Mouse (Mus musculus) hindbrain, embryonic 10.5 days (tissue): ENCODE measurements around the gene Tubb5. TPM values are rescaled to one million over a fixed set of nuclear protein-coding genes. Genes with fewer than 3 reads are reported as not detected.

Source experiments
- DNase-seq: peaks from one replicate; pipeline ENCODE4 v3.0.0-alpha.2; 2017; ENCODE audit warnings: low spot score
- H3K27ac ChIP-seq: fragments of 300-500 bp; sonication (generic); 2 replicates; pipeline ENCODE4 v1.5.1; 2016; ENCODE audit warnings: mild to moderate bottlenecking, moderate library complexity
- H3K27me3 ChIP-seq: fragments of 300-500 bp; sonication (generic); 2 replicates; pipeline ENCODE4 v1.6.1; 2016; ENCODE audit warnings: mild to moderate bottlenecking; ENCODE audit not compliant: poor library complexity, insufficient read depth, severe bottlenecking
- H3K36me3 ChIP-seq: fragments of 300-500 bp; sonication (generic); 2 replicates; pipeline ENCODE4 v1.6.1; 2016; ENCODE audit warnings: mild to moderate bottlenecking, moderate library complexity
- H3K4me1 ChIP-seq: fragments of 300-500 bp; sonication (generic); replicated peaks from 2 replicates; pipeline ENCODE4 v1.6.1; 2016; ENCODE audit warnings: mild to moderate bottlenecking
- H3K4me3 ChIP-seq: fragments of 300-500 bp; sonication (generic); 2 replicates; pipeline ENCODE4 v1.5.1; 2016; ENCODE audit warnings: mild to moderate bottlenecking, moderate library complexity
- H3K9me3 ChIP-seq: fragments of 300-500 bp; sonication (generic); 2 replicates; pipeline ENCODE4 v1.6.1; 2016; ENCODE audit warnings: mild to moderate bottlenecking, moderate library complexity
- WGBS: fragments of 180-500 bp; shearing (Covaris S2); methylation state at CpG from one replicate; pipeline ENCODE4 v1.1.7; 2016; 5-methylcytosine and 5-hydroxymethylcytosine counted together
- polyA plus RNA-seq: library from polyadenylated mRNA; unstranded; fragments of >200 nt; fragmentation: Nextera tagmentation; extraction: Ambion mirVana; gene quantifications from 2 replicates; pipeline ENCODE4 v1.2.1, GENCODE M21; 2016

Tubb5 gene
- polyA plus RNA-seq, 1 experiment from 2014 or later: 1,655 TPM

GRCm38 (mm10) chr17:35816686-35817085, 21.4 kb downstream of the Tubb5 start:
- Histone ChIP-seq H3K27ac (0 out of 2 replicates have a peak overlapping the region, but pooled peaks have one; percentile 50), H3K4me3 (0 out of 2 replicates have a peak overlapping the region, but pooled peaks have one; percentile 6), H3K27me3 (peaks cover 41% of the 10 kb centered on the region; the same call in 1 of the 2 replicates), H3K36me3 (no peaks in the 10 kb centered on the region), H3K4me1 (peaks cover 24% of the 10 kb centered on the region), H3K9me3 (no peaks in the 10 kb centered on the region)
- 27% methylated on average over 14 of the region's 14 CpGs for WGBS
- DNase-seq: no peak

- Histone ChIP-seq H3K4me1 (peaks cover 16% of the 10 kb centered on the region), H3K36me3 (no peaks in the 10 kb centered on the region), H3K27me3 (peaks cover 32% of the 10 kb centered on the region; the same call in 1 of the 2 replicates), H3K27ac (no peak overlapping the region), H3K9me3 (no peaks in the 10 kb centered on the region), H3K4me3 (no peak overlapping the region)
- WGBS: 74% methylated on average over 7 of the region's 7 CpGs
- DNase-seq: no peak
These were observed 22.3 kb downstream of the Tubb5 start for GRCm38 (mm10) chr17:35815836-35816235.

GRCm38 (mm10) chr17:35814678-35815077, 23.4 kb downstream of the Tubb5 start:
- H3K4me1 ChIP-seq: peaks cover 11% of the 10 kb centered on the region
- H3K27me3 ChIP-seq: peaks cover 21% of the 10 kb centered on the region; the same call in 1 of the 2 replicates
- no peaks in the 10 kb centered on the region for H3K36me3 ChIP-seq
- WGBS: 71% methylated on average over 6 of the region's 6 CpGs
- H3K4me3 ChIP-seq: no peak overlapping the region
- H3K27ac ChIP-seq: no peak overlapping the region
- no peaks in the 10 kb centered on the region for H3K9me3 ChIP-seq
- DNase-seq: no peak

GRCm38 (mm10) chr17:35813653-35814052, 24.5 kb downstream of the Tubb5 start:
- no peak for DNase-seq
- 0 out of 2 replicates have a peak, but pooled peaks cover 14% of the 10 kb centered on the region for H3K27me3 ChIP-seq
- no peaks in the 10 kb centered on the region for H3K9me3 ChIP-seq
- H3K4me1 ChIP-seq: peaks cover 11% of the 10 kb centered on the region
- H3K36me3 ChIP-seq: no peaks in the 10 kb centered on the region
- WGBS: 91% methylated on average over 7 of the region's 7 CpGs
- H3K4me3 ChIP-seq: no peak overlapping the region
- H3K27ac ChIP-seq: no peak overlapping the region

GRCm38 (mm10) chr17:35813245-35813647, 24.9 kb downstream of the Tubb5 start:
- 81% methylated on average over 7 of the region's 7 CpGs for WGBS
- H3K36me3 ChIP-seq: no peaks in the 10 kb centered on the region

GRCm38 (mm10) chr17:35812736-35813135, 25.4 kb downstream of the Tubb5 start:
- Histone ChIP-seq H3K27me3 (0 out of 2 replicates have a peak, but pooled peaks cover 14% of the 10 kb centered on the region), H3K9me3 (no peaks in the 10 kb centered on the region), H3K4me3 (no peak overlapping the region), H3K27ac (no peak overlapping the region), H3K36me3 (no peaks in the 10 kb centered on the region), H3K4me1 (peaks cover 11% of the 10 kb centered on the region)
- no peak for DNase-seq
- 80% methylated on average over 6 of the region's 6 CpGs for WGBS

More at GRCm38 (mm10) chr17:35813245-35813647, 24.9 kb downstream of the Tubb5 start:
- Histone ChIP-seq H3K27ac (no peak overlapping the region), H3K27me3 (0 out of 2 replicates have a peak, but pooled peaks cover 14% of the 10 kb centered on the region), H3K4me1 (peaks cover 11% of the 10 kb centered on the region), H3K9me3 (no peaks in the 10 kb centered on the region), H3K4me3 (no peak overlapping the region)
- DNase-seq: no peak

GRCm38 (mm10) chr17:35812307-35812706, 25.8 kb downstream of the Tubb5 start:
- 75% methylated on average over 5 of the region's 5 CpGs for WGBS
- Histone ChIP-seq H3K27ac (no peak overlapping the region), H3K27me3 (0 out of 2 replicates have a peak, but pooled peaks cover 14% of the 10 kb centered on the region), H3K4me1 (peaks cover 10% of the 10 kb centered on the region), H3K4me3 (no peak overlapping the region), H3K36me3 (no peaks in the 10 kb centered on the region), H3K9me3 (no peaks in the 10 kb centered on the region)
- no peak for DNase-seq

GRCm38 (mm10) chr17:35810900-35811648, 27.0 kb downstream of the Tubb5 start:
- H3K9me3 ChIP-seq: no peaks in the 10 kb centered on the region
- 0 out of 2 replicates have a peak, but pooled peaks cover 4% of the 10 kb centered on the region for H3K27me3 ChIP-seq
- WGBS: 85% methylated on average over 5 of the region's 5 CpGs
- no peak overlapping the region for H3K4me3 ChIP-seq
- H3K27ac ChIP-seq: no peak overlapping the region
- no peak for DNase-seq
- no peaks in the 10 kb centered on the region for H3K4me1 ChIP-seq
- no peaks in the 10 kb centered on the region for H3K36me3 ChIP-seq

GRCm38 (mm10) chr17:35809395-35809794, 28.7 kb downstream of the Tubb5 start:
- no peak overlapping the region for H3K27ac ChIP-seq

GRCm38 (mm10) chr17:35808073-35808472, 30.0 kb downstream of the Tubb5 start:
- H3K4me3 ChIP-seq: no peak overlapping the region
- no peaks in the 10 kb centered on the region for H3K9me3 ChIP-seq
- no peaks in the 10 kb centered on the region for H3K4me1 ChIP-seq
- H3K36me3 ChIP-seq: no peaks in the 10 kb centered on the region
- WGBS: 81% methylated on average over 9 of the region's 9 CpGs
- no peak overlapping the region for H3K27ac ChIP-seq
- no peak for DNase-seq
- no peaks in the 10 kb centered on the region for H3K27me3 ChIP-seq

More at GRCm38 (mm10) chr17:35809395-35809794, 28.7 kb downstream of the Tubb5 start:
- H3K27me3 ChIP-seq: no peaks in the 10 kb centered on the region
- 88% methylated on average over 11 of the region's 11 CpGs for WGBS
- H3K4me1 ChIP-seq: no peaks in the 10 kb centered on the region
- H3K4me3 ChIP-seq: no peak overlapping the region
- no peaks in the 10 kb centered on the region for H3K9me3 ChIP-seq
- no peaks in the 10 kb centered on the region for H3K36me3 ChIP-seq
- DNase-seq: no peak

- no peak overlapping the region for H3K27ac ChIP-seq
- H3K4me1 ChIP-seq: no peaks in the 10 kb centered on the region
- H3K36me3 ChIP-seq: no peaks in the 10 kb centered on the region
- H3K4me3 ChIP-seq: no peak overlapping the region
- H3K27me3 ChIP-seq: no peaks in the 10 kb centered on the region
- no peak for DNase-seq
- 88% methylated on average over 4 of the region's 4 CpGs for WGBS
- no peaks in the 10 kb centered on the region for H3K9me3 ChIP-seq
These were observed 34.2 kb downstream of the Tubb5 start for GRCm38 (mm10) chr17:35803858-35804399.

- Histone ChIP-seq H3K4me3 (no peak overlapping the region), H3K9me3 (0 out of 2 replicates have a peak, but pooled peaks cover 5% of the 10 kb centered on the region), H3K36me3 (no peaks in the 10 kb centered on the region), H3K27me3 (no peaks in the 10 kb centered on the region), H3K27ac (no peak overlapping the region), H3K4me1 (no peaks in the 10 kb centered on the region)
- DNase-seq: no peak
- 65% methylated on average over 6 of the region's 6 CpGs for WGBS
These were observed 35.1 kb downstream of the Tubb5 start for GRCm38 (mm10) chr17:35803020-35803419.

- Histone ChIP-seq H3K4me3 (no peak overlapping the region), H3K9me3 (0 out of 2 replicates have a peak, but pooled peaks cover 5% of the 10 kb centered on the region), H3K27ac (no peak overlapping the region), H3K27me3 (no peaks in the 10 kb centered on the region), H3K36me3 (no peaks in the 10 kb centered on the region), H3K4me1 (no peaks in the 10 kb centered on the region)
- no peak for DNase-seq
- WGBS: 78% methylated on average over 2 of the region's 2 CpGs
These were observed 37.2 kb downstream of the Tubb5 start for GRCm38 (mm10) chr17:35800905-35801304.
